Mouse (Mus musculus) stomach, embryonic 15.5 days (tissue): Measurements from ENCODE around the gene Zc2hc1c. TPM values are rescaled to one million over a fixed set of nuclear protein-coding genes. Genes with fewer than 3 reads are reported as not detected.

Source experiments
- ATAC-seq: fragments of 200-750 bp; cut with Nextera tagmentation; 2 replicates; pipeline ENCODE4 v1.8.0; 2017; ENCODE audit warnings: low read depth, moderate number of reproducible peaks, moderate TSS enrichment; ENCODE audit not compliant: insufficient read depth, low FRiP score
- H3K27ac ChIP-seq: fragments of 300-500 bp; sonication (generic); 2 replicates; pipeline ENCODE4 v1.5.1; 2015; ENCODE audit warnings: mild to moderate bottlenecking, inconsistent platforms
- H3K27me3 ChIP-seq: fragments of 300-500 bp; sonication (generic); replicated peaks from 2 replicates; pipeline ENCODE4 v1.6.1; 2015; ENCODE audit warnings: inconsistent platforms
- H3K36me3 ChIP-seq: fragments of 300-500 bp; sonication (generic); 2 replicates; pipeline ENCODE4 v1.6.1; 2015; ENCODE audit warnings: inconsistent platforms
- H3K4me1 ChIP-seq: fragments of 300-500 bp; sonication (generic); 2 replicates; pipeline ENCODE4 v1.6.1; 2015; ENCODE audit warnings: inconsistent platforms
- H3K4me2 ChIP-seq: fragments of 300-500 bp; sonication (generic); 2 replicates; pipeline ENCODE4 v1.6.1; 2015; ENCODE audit warnings: mild to moderate bottlenecking, inconsistent platforms
- H3K4me3 ChIP-seq: fragments of 300-500 bp; sonication (generic); replicated peaks from 2 replicates; pipeline ENCODE4 v1.5.1; 2015; ENCODE audit warnings: inconsistent platforms
- H3K9ac ChIP-seq: fragments of 300-500 bp; sonication (generic); 2 replicates; pipeline ENCODE4 v1.6.1; 2015; ENCODE audit warnings: inconsistent platforms
- H3K9me3 ChIP-seq: fragments of 300-500 bp; sonication (generic); 2 replicates; pipeline ENCODE4 v1.6.1; 2016; ENCODE audit warnings: inconsistent platforms
- WGBS: fragments of 180-500 bp; shearing (Covaris S2); methylation state at CpG from one replicate; pipeline ENCODE4 v1.1.7; 2015; 5-methylcytosine and 5-hydroxymethylcytosine counted together
- polyA plus RNA-seq: library from polyadenylated mRNA; unstranded; fragments of >200 nt; fragmentation: Nextera tagmentation; extraction: Ambion mirVana; gene quantifications from 2 replicates; pipeline ENCODE4 v1.2.1, GENCODE M21; 2015

Zc2hc1c gene
- polyA plus RNA-seq, 1 experiment from 2014 or later: 2.2 TPM

GRCm38 (mm10) chr12:85286941-85287340 lies 1.4 kb upstream of the Zc2hc1c start:
- Histone ChIP-seq H3K4me2 (peak overlapping the region; percentile 90; the same call in 1 of the 2 replicates), H3K27me3 (no peaks in the 10 kb centered on the region), H3K27ac (no peak overlapping the region), H3K9ac (no peak overlapping the region), H3K4me3 (no peak overlapping the region), H3K4me1 (peaks cover 12% of the 10 kb centered on the region), H3K9me3 (no peaks in the 10 kb centered on the region), H3K36me3 (no peaks in the 10 kb centered on the region)
- no peak for ATAC-seq
- 33% methylated on average over 2 of the region's 5 CpGs for WGBS

DNA sequence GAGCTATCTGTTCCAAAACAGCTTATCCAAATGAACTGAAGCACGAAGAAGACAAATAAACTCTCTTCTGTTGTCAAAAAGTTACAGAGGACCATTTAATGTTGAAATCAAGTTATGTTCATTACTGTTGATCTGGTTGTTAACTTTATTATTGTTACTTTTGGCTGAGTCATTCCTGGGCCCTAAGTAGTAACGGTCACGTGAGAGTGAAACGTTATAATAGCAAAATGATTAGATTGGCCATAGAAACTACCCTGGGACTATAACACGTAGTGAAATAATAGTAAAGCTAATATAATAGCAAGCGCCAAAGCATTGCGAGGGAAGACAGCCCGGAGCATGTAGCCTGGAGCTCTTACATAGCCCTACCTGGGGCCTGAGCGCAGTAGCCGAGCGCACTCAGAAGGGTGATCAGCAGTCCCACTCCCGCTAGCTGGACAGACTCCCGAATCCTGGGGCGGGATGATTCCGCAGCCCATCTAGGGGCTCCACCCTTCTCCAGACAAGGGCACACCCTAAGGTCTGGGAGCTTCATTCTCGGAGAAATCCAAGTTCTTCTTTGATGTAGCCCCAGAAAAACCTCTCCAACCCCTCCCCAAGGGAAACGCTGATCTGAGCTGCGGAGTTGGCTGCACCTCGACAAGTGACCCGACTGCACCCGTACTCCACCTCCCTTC lies 444 bp upstream of the Zc2hc1c start, which contains the start of gene Acyp1:
TSS of gene Acyp1 (minus strand) at position 630 of the 677 bp plus-strand sequence.
- peak within 1 kb of the TSS; percentile 51 for H3K4me3 ChIP-seq
- peak; percentile 63 for ATAC-seq
- 9% methylated on average over 21 of the region's 21 CpGs for whole genome bisulfite sequencing
- peaks cover 12% of the 10 kb centered on the region for H3K4me1 ChIP-seq
- H3K27ac ChIP-seq: peak within 1 kb of the TSS; percentile 84
- peak within 1 kb of the TSS; percentile 90 for H3K4me2 ChIP-seq
- H3K36me3 ChIP-seq: no peaks in the 10 kb centered on the region
- no peaks in the 10 kb centered on the region for H3K27me3 ChIP-seq
- peak within 1 kb of the TSS; percentile 50; the same call in 1 of the 2 replicates for H3K9ac ChIP-seq
- no peaks in the 10 kb centered on the region for H3K9me3 ChIP-seq

- Histone ChIP-seq H3K4me1 (peaks cover 12% of the 10 kb centered on the region), H3K27ac (peak overlapping the region; percentile 84), H3K27me3 (no peaks in the 10 kb centered on the region), H3K4me2 (peak overlapping the region; percentile 90), H3K9ac (no peak overlapping the region), H3K36me3 (no peaks in the 10 kb centered on the region), H3K4me3 (peak overlapping the region; percentile 51), H3K9me3 (no peaks in the 10 kb centered on the region)
- WGBS: 33% methylated on average over 24 of the region's 24 CpGs
- ATAC-seq: peak; percentile 36; the same call in 1 of the 2 replicates
These were observed 988 bp downstream of the Zc2hc1c start for GRCm38 (mm10) chr12:85289157-85290000.

- no peak overlapping the region for H3K27ac ChIP-seq
- no peak overlapping the region for H3K4me2 ChIP-seq
- H3K4me1 ChIP-seq: peaks cover 12% of the 10 kb centered on the region
- 80% methylated on average over 10 of the region's 10 CpGs for WGBS
- H3K36me3 ChIP-seq: no peaks in the 10 kb centered on the region
- H3K4me3 ChIP-seq: no peak overlapping the region
- no peak overlapping the region for H3K9ac ChIP-seq
- H3K9me3 ChIP-seq: no peaks in the 10 kb centered on the region
- no peak for ATAC-seq
- H3K27me3 ChIP-seq: no peaks in the 10 kb centered on the region
These were observed 2.2 kb downstream of the Zc2hc1c start for GRCm38 (mm10) chr12:85290633-85291032.

- Histone ChIP-seq H3K4me2 (no peak overlapping the region), H3K27ac (no peak overlapping the region)
- ATAC-seq: no peak
These were observed 3.1 kb downstream of the Zc2hc1c start for GRCm38 (mm10) chr12:85291541-85291940.

GRCm38 (mm10) chr12:85292288-85292687 lies 3.9 kb downstream of the Zc2hc1c start:
- no peak for ATAC-seq
- Histone ChIP-seq H3K4me1 (peaks cover 12% of the 10 kb centered on the region), H3K4me2 (no peak overlapping the region), H3K36me3 (no peaks in the 10 kb centered on the region), H3K27me3 (no peaks in the 10 kb centered on the region), H3K9me3 (no peaks in the 10 kb centered on the region), H3K27ac (no peak overlapping the region), H3K4me3 (no peak overlapping the region), H3K9ac (no peak overlapping the region)
- WGBS: 77% methylated on average over 6 of the region's 6 CpGs

More at GRCm38 (mm10) chr12:85291541-85291940, 3.1 kb downstream of the Zc2hc1c start:
- Histone ChIP-seq H3K36me3 (no peaks in the 10 kb centered on the region), H3K4me1 (peaks cover 12% of the 10 kb centered on the region), H3K9me3 (no peaks in the 10 kb centered on the region), H3K9ac (no peak overlapping the region), H3K4me3 (no peak overlapping the region), H3K27me3 (no peaks in the 10 kb centered on the region)

DNA sequence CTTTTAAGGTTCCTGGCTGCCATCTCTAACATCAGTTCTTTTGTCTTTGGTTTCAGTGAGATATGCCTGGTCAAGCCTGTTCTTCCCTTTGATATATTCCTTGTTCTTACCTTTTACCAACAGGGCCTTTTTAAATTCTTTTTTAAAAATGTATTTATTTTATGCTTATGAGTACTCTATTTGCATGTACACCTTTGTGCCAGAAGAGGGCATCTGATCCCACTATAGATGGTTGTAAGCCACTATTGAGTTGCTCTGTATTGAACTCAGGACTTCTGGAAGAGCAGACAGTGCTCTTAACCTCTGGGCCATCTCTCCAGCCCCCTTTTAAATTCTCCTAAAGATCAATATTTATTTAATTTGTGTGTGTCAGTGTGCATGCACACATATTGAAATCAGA lies 4.5 kb downstream of the Zc2hc1c start:
- H3K4me2 ChIP-seq: no peak overlapping the region
- no peak overlapping the region for H3K27ac ChIP-seq
- peaks cover 14% of the 10 kb centered on the region for H3K4me1 ChIP-seq
- ATAC-seq: no peak
- no peaks in the 10 kb centered on the region for H3K36me3 ChIP-seq
- H3K9me3 ChIP-seq: no peaks in the 10 kb centered on the region
- H3K9ac ChIP-seq: no peak overlapping the region
- no peaks in the 10 kb centered on the region for H3K27me3 ChIP-seq
- no peak overlapping the region for H3K4me3 ChIP-seq

DNA sequence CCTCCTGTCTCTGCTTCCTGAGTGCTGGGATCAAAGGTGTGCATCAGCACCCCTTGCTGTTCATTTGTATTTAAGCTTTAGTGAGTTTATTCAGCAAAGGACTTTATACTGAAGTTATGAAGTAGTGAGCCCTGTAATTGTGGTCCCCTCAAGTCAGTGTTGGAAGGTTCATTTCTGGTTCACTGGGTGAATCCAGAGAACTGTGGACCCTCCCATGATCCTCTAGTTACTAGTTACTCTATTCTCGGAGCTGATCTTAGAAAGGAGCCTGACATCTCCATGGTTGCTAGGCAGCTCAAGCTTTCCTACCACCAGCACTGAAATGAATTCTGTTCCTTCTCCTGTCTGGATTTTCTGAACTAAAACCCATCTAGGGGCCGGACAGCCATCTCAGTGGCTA lies 7.1 kb downstream of the Zc2hc1c start:
- Histone ChIP-seq H3K4me2 (no peak overlapping the region), H3K27ac (no peak overlapping the region), H3K9me3 (no peaks in the 10 kb centered on the region), H3K4me3 (no peak overlapping the region), H3K36me3 (peaks cover under 1% of the 10 kb centered on the region; the same call in 1 of the 2 replicates), H3K4me1 (0 out of 2 replicates have a peak, but pooled peaks cover 5% of the 10 kb centered on the region), H3K9ac (no peak overlapping the region), H3K27me3 (no peaks in the 10 kb centered on the region)
- ATAC-seq: no peak
- 89% methylated on average over 2 of the region's 2 CpGs for WGBS

DNA sequence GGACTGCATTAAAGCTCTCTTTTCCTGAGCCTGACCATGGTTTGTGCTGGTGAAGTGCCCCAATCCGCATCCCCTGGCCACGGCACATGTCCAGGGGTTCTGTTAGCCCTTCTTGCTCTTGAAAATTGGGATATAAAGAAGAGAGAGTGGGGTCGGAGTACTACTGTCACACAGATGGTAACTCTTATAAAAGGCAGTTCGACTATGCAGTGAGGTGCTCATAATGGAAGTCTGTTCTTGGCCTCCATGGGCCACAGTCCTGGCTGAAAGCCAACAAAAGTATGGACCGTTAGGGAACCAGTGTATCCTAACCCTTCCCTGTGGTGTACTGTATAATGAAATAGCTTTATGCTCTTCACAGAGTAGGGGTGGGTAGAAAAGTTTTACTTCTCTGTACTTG lies 8.5 kb downstream of the Zc2hc1c start:
- Histone ChIP-seq H3K27me3 (no peaks in the 10 kb centered on the region), H3K4me2 (no peak overlapping the region), H3K4me1 (0 out of 2 replicates have a peak, but pooled peaks cover 5% of the 10 kb centered on the region), H3K9ac (no peak overlapping the region), H3K27ac (no peak overlapping the region), H3K9me3 (no peaks in the 10 kb centered on the region), H3K4me3 (no peak overlapping the region), H3K36me3 (peaks cover 12% of the 10 kb centered on the region; the same call in 1 of the 2 replicates)
- 74% methylated on average over 5 of the region's 5 CpGs for WGBS
- no peak for ATAC-seq

GRCm38 (mm10) chr12:85297345-85297997 lies 9.1 kb downstream of the Zc2hc1c start:
- 67% methylated on average over 10 of the region's 10 CpGs for WGBS
- Histone ChIP-seq H3K27ac (no peak overlapping the region), H3K4me1 (0 out of 2 replicates have a peak, but pooled peaks cover 5% of the 10 kb centered on the region), H3K9me3 (no peaks in the 10 kb centered on the region), H3K27me3 (no peaks in the 10 kb centered on the region), H3K9ac (no peak overlapping the region), H3K4me3 (no peak overlapping the region), H3K36me3 (peaks cover 16% of the 10 kb centered on the region; the same call in 1 of the 2 replicates), H3K4me2 (no peak overlapping the region)
- no peak for ATAC-seq

- no peak overlapping the region for H3K9ac ChIP-seq
- H3K36me3 ChIP-seq: peaks cover 21% of the 10 kb centered on the region
- H3K4me2 ChIP-seq: no peak overlapping the region
- H3K27ac ChIP-seq: no peak overlapping the region
- no peak for ATAC-seq
- no peak overlapping the region for H3K4me3 ChIP-seq
- H3K4me1 ChIP-seq: 0 out of 2 replicates have a peak, but pooled peaks cover 5% of the 10 kb centered on the region
- no peaks in the 10 kb centered on the region for H3K27me3 ChIP-seq
- no peaks in the 10 kb centered on the region for H3K9me3 ChIP-seq
- 48% methylated on average over 11 of the region's 11 CpGs for WGBS
These were observed 9.9 kb downstream of the Zc2hc1c start for GRCm38 (mm10) chr12:85298127-85298834.
